Mouse (Mus musculus) olfactory bulb, adult 2 months (tissue): ENCODE results near the gene Slit2.

Experiments
- CTCF ChIP-seq: fragments of 200-500 bp; IDR thresholded peaks from 2 replicates; pipeline ENCODE4 v1.5.1; 2012; ENCODE audit warnings: low read depth, mild to moderate bottlenecking, low read length, moderate library complexity; ENCODE audit not compliant: insufficient read depth
- POLR2A ChIP-seq: fragments of 200-500 bp; IDR thresholded peaks from 2 replicates; pipeline ENCODE4 v1.6.1; 2012; ENCODE audit warnings: mild to moderate bottlenecking, low read depth, low read length, moderate library complexity; ENCODE audit not compliant: insufficient read depth

DNA sequence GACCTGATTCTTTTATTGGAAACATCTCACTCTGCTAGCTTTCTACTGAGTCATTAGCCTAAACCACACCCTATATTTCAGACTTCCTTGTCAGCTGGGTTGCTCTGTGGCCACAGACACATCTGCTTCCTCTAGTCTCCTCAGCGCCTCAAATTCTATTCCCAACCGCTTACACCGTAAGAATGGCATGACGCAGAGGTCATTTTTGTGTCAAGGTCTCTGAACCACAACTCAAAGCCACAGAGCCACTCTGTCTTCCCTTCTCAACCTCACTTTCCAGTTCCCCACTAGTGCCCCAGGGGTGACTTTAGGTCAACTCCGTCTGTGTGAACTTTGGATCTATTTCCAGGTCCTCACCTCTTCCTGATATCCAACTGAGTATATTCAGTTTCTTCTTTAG is 348.5 kb downstream of the Slit2 start:
- TF ChIP-seq CTCF (no peak), POLR2A (no peak)
